Mouse (Mus musculus) erythroid progenitor cell, adult 5-6 weeks (primary cell): ENCODE results near the gene Rrm1. TPM values are rescaled to one million over a fixed set of nuclear protein-coding genes. Genes with fewer than 3 reads are reported as not detected.
"Not testable (repeated sequence)": the region's sequence is repeated elsewhere in the genome, so short reads cannot be mapped to it uniquely, and the experiment has no call there.

Experiments
- ATAC-seq: replicated peaks from 2 replicates; pipeline ENCODE4 v1.8.0; 2016; ENCODE audit warnings: moderate number of reproducible peaks, mild to moderate bottlenecking, moderate TSS enrichment, inconsistent platforms; ENCODE audit not compliant: poor library complexity, low FRiP score, severe bottlenecking
- total RNA-seq, 2 experiments: library from RNA; stranded (forward) in 1 of 2; stranded (reverse) in 1 of 2; fragments of 150-400 nt in 1 of 2; fragments of 186-747, 209-891 nt in 1 of 2; gene quantifications; 2 replicates each; pipeline versions ENCODE4 v1.2.3 to v1.2.4; 2015 to 2017; ENCODE audit warnings: low replicate concordance in 2 of 2

The Rrm1 gene
- total RNA-seq (2015; ENCODE audit: low replicate concordance) (304 and 358 TPM in 2 replicates), total RNA-seq (2017; ENCODE audit: low replicate concordance) (865 and 917 TPM in 2 replicates)

DNA sequence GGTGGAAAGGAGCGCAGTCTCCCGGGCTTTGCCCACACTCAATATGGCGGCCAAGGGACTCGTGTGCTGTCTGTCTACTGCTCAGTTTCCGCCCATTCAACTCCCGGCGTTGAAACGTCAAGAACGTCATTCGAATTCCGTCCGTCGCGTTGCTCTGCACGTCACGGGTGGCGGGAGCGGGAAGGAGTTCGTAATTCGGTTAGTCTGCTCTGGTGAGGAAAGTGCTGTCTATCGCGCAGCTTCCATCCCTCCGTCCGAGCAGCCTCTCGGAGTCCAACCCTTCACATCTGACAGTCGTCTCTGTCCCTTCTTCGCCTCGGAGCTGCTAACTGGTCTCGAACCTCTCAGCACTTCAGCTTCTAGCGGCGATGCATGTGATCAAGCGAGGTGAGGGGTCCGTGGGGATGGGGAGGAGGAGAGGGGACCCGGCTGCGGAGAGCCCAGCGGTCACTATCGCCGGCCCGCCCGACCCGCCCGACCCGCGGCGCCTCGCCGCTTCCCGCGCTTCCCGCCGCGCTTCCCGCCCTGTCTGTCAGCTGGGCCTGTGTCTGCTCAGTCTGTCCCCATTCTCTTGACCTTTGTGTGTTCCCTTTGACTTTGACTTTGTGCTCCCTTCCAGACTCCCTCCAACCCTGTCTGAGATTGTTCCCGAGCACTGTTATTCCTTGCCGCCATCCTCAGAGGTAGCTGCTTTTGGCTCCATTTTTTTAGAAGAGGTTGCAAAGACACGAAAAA, at the start of gene Rrm1:
Gene Rrm1, plus strand, starts transcription at position 39 of the 735 bp plus-strand sequence.
- ATAC-seq: peak; percentile 95

DNA sequence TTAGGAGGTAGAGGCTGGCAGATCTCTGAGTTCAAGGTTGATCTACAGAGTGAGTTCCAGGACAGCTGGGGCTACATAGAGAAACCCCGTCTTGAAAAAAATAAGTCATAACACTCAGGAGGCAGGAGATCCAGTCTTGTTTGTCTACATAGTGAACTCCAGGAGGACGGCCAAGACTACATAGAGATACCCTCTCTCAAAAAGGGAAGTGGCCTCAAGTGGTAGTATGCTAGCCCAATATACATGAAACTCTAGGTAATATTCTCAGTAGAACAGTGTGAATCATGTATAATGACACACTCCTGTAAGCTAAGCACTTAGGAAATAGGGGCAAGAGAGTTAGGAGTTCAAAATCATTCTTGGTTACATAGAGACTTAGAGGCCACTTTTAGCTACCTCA, 47.6 kb upstream of the Rrm1 start:
- no peak for ATAC-seq

DNA sequence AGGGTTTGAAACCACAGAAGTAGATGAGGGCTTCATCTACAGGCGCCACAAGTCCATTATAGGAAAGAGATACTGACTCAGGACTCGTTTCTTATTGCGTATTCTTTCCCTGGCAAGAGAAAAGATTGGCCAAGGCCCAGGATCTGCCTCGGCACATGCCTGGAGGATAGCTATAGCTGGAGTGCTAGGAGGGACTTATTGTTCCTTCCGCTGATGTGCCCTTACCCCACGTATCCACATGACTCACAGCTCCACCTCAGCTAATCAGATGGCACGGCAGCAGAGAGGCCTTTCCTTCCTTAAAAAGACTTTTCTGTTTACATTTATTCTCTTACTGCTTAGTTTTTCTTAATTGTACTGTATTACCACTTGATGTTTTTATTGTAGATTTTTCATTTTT, 45.6 kb upstream of the Rrm1 start:
- ATAC-seq: no peak

DNA sequence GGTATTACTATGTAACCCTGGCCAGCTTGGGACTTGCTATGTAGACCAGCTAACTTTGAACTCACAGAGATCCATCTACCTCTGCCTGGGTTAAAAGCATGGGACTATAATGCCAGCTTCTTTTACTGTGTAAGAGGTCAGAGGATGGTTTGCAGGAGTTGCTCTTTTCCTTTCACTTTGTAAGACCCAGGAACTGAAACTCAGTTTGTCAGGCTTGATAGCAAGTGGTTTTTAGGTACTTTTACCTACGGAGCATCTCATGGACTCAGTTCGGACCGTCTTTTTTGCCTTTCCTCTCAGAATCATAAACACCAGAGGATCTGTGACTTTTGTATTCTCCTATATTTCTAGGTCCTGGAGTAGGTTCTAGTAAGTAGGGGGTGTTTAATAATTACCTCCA, 45.2 kb upstream of the Rrm1 start:
- no peak for ATAC-seq

DNA sequence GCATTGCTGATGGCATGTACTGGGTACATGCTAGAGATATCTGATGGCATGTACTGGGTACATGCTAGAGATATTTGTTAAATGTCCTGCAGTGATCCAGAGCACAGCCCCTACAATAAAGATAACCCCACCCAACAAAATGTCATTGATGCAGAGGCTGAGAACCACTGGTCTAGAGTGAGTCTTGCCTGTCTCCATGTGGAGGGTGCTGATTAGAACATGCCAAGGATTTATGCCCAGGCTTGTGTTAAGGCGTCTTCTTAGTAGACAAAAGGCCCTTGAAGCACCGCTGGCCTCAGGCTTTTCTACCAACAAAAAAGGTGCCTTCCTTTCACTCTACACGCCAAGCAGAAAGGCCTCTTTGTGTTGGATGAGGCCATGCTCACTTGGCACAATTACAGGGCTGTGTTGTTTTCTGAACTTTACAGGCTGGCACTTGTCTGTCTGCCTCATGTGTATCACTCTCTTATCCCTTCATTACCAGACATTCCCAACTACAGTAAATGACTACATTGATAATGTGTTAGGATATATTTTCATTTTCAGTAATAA, 42.2 kb upstream of the Rrm1 start:
- ATAC-seq: peak; percentile 34; the same call in 1 of the 2 replicates

DNA sequence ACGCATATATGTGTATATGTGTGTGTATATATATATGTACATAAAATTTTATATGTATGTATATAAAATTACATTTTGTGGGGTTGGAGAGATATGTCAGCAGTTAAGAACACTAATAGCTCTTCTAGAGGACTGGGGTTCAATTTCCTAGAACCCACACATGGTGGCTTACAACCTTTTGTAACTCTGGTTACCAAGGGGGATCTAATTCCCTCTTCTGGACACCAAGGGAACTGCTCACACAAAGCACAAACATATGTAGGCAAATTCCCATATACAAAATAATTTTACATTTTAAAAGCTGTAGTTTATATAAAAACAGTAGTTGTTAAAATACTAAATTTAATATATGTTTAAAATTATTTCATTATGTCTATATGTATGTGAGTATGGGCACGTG, 37.4 kb upstream of the Rrm1 start:
- no peak for ATAC-seq

DNA sequence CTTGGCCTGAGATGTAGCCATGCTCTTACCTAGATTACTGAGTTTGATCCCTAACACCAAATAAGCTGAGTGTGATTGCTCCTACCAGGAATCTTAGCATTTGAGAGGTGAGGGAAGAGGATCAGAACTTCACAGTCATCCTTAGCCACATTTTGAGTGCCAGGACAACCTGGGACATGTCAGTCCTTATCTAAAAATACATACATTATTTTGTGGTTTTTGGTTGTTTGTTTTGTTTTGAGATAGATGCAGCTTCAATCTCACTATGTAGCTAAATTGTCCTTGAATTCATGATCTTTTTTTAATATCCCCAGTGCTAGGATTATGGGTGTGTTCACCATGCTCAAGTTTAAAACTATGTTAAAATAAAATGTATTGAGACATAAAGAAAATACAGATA, 34.1 kb upstream of the Rrm1 start:
- no peak for ATAC-seq

DNA sequence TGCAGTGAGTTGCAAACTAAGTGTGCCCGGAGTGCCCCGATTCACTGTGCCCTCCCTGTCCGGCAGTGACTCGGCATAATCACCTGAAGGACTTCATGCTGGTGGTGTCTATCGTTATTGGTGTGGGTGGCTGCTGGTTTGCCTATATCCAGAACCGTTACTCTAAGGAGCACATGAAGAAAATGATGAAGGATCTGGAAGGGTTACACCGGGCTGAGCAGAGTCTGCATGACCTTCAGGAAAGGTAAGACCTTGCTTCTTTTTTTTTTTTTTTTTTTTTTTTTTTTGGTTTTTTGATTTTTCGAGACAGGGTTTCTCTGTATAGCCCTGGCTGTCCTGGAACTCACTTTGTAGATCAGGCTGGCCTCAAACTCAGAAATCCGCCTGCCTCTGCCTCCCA, 26.2 kb upstream of the Rrm1 start:
- not testable (repeated sequence) for ATAC-seq

DNA sequence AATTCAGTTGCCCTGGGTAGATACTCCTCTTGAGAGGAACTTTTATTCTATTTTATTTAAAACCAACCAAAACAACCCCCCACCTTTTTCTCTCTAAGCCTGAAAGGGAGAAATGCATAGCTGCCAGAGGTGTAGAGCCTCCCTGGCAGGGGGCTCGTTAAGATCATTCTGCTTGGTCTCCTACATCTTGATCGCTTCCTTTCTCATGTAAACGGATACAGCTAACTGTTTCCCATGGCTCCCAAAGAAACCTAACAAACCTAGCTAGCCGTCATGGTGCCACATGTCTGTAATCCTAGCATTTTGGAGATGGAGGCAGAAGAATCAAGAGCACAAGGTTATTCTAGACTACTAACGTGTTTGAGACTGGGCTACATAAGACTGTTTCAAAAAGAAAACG, 25.7 kb upstream of the Rrm1 start:
- ATAC-seq: no peak

DNA sequence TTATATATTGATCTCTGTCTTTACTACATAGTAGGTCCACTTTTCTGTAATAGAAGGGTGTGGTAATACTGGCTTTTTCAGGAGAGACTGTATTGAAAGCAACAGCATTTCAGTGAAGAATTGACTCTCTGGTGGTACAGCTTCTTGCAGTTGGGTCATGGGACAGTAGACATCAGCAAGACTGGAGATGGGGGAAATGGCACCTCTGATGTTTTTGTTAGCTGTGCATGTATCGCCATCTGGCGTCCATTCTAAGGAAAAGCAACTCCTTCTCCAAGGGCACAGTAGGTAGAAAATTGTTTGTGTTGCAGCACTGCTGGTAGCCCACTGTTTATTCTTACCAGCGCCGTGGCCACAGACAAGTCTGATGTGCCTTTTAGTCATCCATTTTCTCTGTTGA, 24.1 kb upstream of the Rrm1 start:
- ATAC-seq: peak; percentile 63

DNA sequence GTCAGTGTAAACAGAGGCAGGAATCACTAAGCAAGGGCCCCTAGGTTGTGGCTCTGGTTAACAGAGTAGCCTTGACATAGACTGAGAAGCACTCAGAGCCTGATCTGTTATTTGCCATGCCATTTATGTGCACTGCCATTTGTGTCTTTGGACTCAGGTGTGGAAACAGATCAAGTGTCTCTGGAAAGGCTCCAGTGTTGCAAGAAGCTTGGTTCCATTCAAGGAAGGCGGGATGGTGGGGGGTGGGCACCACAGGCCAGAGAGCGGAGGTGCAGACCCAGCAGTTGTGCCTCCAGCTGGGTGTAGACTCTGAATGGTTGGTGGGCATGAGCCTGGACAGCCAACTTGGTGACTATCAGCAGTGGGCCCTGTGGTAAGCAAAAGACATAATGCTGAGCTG, 19.5 kb upstream of the Rrm1 start:
- ATAC-seq: no peak

DNA sequence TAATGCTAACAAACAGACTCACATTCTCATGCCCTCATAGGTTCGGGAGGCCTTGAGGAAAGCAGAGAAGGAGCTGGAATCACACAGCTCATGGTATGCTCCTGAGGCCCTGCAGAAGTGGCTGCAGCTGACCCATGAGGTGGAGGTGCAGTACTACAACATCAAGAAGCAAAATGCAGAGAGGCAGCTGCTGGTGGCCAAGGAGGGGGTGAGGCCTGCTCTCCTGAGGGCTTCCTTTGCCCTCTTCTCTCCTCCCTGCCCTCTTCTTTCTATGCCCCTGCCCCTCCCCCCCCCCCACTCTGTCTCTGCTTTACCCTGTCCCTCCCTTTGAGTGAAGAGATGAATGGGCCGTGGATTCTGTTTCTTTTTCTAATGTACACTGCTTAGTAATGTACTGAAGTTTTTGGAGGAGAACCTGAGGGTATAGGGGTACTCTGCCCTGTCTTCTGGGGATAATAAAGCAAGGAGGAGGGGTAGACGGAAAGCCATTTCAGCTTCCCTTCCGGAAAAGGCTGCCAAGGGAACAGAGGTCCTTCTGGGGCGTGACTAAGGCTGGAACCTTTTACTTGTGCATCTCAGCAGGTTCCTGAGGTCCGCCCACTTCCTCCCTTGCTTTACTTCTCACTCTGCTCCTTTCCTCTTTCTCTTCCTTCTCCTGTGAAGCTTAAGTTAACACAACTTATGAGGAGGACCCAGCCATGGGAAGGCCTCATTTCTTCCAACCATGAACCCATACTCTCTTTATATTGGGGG, 15.4 kb upstream of the Rrm1 start:
- peak; percentile 46; the same call in 1 of the 2 replicates for ATAC-seq

DNA sequence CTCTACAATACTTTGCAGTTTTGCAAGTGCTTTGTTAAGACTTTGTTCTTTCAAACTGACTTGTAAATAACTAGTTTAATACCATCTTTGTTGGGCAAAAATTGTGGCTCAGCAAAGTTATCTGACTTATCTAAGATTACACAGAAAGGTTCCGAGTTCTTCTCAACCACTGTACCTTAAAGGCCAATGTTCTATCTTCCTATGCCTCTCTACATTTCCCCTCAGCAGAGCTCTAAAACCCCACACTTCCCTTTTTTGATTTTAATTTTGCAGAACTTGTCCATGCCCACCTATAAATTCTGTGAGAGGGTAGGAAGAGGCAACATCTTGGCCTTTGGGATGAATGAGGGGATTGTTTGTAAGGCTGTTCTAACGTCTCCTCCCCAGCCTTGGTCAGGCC, 7.2 kb upstream of the Rrm1 start:
- no peak for ATAC-seq

DNA sequence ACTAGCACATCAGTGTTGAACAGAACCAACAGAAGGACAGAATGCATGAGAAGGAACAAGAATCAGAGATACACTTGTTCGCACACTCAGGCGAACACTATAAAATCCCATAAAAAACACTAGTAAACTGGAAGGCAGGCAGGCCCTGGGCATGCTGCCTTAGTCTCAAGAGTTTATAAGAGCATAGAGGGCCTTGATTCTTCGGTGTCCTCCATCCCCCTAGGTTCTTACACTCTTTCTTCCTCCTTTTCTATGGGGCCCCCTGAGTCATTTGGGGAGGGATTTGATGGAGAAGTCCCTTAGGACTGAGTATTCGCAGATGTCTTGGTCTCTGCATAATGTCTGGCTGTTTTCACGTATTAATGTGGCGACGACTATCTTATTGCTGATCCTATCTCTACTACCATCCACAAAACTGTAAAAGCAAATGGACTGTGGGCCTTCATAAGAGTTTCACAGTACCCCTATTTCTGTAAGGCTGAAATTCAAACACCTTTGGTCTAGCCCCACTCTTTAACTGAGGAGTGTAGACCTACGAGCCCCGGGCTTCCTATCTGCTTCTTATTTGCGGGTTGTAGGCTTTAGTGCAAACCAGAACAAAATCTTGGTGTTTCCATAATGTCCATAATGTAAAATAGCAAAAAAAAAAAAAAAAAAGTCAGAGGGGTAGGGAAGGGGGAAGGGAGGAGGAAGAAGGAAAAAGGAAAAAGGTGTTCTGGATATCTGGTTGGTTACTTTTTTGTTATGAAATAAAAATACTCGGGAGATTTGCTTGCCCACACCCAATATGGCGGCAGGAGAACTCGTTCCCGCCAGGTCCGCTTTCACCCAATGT, 456 bp upstream of the Rrm1 start:
- no peak for ATAC-seq

DNA sequence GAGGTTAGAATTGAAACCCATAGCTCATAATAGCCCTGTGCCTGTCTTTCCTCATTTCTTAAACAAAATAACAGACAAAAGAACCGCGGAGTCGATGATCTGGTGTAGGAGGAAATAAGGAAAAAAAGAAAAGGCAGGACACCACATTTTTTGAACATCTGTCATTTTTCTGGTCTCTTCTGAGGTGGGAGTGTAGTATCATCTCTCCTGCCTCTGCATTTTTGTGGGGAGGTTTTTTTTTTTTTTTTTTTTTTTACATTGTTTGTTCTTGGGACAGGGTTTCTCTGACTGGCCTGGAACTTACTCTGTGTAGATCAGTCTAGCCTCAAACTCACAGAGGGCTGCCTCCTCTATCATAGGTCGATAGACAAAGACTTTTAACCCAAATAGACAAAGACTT, 937 bp downstream of the Rrm1 start:
- ATAC-seq: no peak

DNA sequence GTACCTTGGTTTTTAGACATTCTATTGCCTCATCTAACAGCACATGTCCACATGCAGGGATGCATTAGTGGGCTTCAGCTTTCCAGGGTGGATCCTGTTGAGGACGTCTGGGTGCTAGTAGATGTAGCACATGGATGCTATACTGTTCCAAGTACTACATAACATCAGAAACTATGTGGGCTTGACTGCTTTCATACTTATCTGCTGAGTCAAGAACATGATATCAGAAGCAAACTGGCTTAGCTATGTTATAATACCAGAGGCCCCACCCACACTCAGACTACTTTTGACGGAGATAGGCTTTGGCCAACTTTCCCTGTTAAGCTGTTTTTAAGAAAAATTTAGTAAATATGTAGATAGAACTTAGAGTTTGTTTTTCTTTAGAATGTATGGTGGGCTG, 2.8 kb downstream of the Rrm1 start:
- peak; percentile 70 for ATAC-seq

DNA sequence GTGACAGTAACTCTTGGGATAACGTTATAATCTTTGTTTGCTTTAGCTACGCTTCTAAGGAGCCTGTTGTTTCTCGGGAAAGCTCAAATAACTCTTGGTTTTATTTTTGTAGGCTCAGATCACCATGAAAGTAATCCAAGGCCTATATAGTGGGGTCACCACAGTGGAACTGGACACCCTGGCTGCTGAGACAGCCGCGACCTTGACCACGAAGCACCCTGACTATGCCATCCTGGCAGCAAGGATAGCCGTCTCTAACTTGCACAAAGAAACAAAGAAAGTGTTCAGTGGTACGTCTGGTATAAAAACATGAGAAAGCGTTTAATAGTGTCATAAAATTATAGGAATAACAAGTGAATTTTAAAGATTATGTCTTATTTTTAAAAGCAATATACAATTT, 4.9 kb downstream of the Rrm1 start:
- no peak for ATAC-seq

DNA sequence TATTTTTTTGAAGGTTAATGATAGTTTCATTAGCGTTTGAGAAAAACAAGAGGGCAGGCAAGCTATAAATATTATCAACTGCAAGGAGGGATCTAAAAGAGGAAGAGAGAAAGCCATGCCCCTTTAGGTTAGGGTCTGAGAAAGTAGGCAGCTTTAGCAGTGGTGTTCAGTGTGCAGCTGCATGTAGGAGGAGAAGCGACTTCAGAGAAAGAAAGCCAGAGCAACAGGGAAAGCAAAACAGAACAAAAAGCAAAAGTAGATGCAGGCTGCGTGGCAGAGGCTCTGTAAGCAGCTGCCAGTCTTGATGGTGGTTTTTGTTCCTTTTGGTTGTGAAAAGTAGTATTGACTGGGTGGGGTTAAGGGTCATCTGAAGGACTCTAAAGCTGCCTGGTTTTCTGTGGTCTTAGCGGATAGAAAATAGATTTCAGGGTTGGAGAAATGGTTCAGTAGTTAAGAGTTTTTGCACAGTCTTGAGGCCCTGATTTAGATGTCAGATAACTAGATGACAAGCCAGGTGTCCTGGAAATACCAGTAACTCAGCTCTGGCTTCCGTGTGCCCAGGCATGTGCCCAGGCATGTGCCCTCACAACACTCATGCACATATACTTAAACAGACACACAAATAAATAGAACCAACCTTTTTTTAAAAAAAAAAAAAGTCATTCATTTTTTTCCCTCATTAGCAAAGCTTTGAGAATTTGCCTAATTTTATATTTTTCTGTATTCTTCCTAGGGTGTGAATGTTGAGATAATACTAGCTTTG, 17.3 kb downstream of the Rrm1 start:
- no peak for ATAC-seq

DNA sequence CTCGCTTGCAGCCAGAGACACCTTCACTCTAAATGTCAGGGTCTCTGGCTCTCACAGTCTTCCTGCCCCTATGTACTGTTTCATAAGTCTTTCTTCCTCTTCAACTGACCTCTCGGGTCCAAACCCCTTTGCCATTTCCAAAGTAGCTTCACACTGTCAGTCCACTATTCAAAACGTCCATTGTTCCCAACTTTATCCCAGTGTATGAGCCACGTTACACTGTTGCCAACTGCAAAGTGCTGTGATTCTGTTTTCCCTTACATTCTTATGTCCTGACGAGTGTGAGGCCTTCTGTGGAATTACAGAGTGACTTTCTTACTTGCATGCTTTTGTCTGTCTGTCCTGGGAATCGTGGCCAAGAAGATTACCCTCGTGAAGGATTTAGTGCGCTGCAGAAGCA, 26.1 kb downstream of the Rrm1 start:
- no peak for ATAC-seq
